Mouse (Mus musculus): ENCODE measurements around the gene Pdzk1. TPM values are rescaled to one million over a fixed set of nuclear protein-coding genes. Genes with fewer than 3 reads are reported as not detected.
A peak's percentile ranks its signal among the peaks of the same experiment; 100 is the strongest.

Pdzk1 gene
- polyA plus RNA-seq, 1 experiment from 2014 or later: 0.36 TPM

- WGBS: 42% methylated on average over 9 of the region's 9 CpGs
- H3K27ac ChIP-seq: peak overlapping the region; percentile 76
- ATAC-seq (replicated peaks): peak; percentile 72
- peak overlapping the region; percentile 99 for H3K4me3 ChIP-seq
- H3K4me2 ChIP-seq: peak overlapping the region; percentile 68
- peaks cover 11% of the 10 kb centered on the region; the same call in 1 of the 2 replicates for H3K27me3 ChIP-seq (replicated peaks)
- no peaks in the 10 kb centered on the region for H3K9me3 ChIP-seq
- peaks cover 11% of the 10 kb centered on the region for H3K4me1 ChIP-seq
- H3K36me3 ChIP-seq (replicated peaks): no peaks in the 10 kb centered on the region
- H3K9ac ChIP-seq: peak overlapping the region; percentile 98
Observed at GRCm38 (mm10) chr3:96905592-96905991, 76.5 kb downstream of the Pdzk1 start.

Other genes starting within 250 kb of the Pdzk1 start
- 35.7 and 36.9 TPM in 2 replicates for gene Polr3gl, start 235.1 kb upstream of the Pdzk1 start, polyA plus RNA-seq (2015; fragmentation: Nextera tagmentation; extraction: Ambion mirVana)
- 15.0 and 16.7 TPM in 2 replicates for gene Ankrd34a, start 232.6 kb upstream of the Pdzk1 start, polyA plus RNA-seq (2015; fragmentation: Nextera tagmentation; extraction: Ambion mirVana)
- gene Lix1l, start 228.1 kb upstream of the Pdzk1 start, polyA plus RNA-seq (2015; fragmentation: Nextera tagmentation; extraction: Ambion mirVana): 3.9 and 4.5 TPM in 2 replicates
- gene Rbm8a, start 199.4 kb upstream of the Pdzk1 start, polyA plus RNA-seq (2015; fragmentation: Nextera tagmentation; extraction: Ambion mirVana): 121 and 127 TPM in 2 replicates
- gene Pex11b, start 193.9 kb upstream of the Pdzk1 start, polyA plus RNA-seq (2015; fragmentation: Nextera tagmentation; extraction: Ambion mirVana): 58.7 and 58.8 TPM in 2 replicates
- 0.11 and 0.34 TPM in 2 replicates for gene Gm42957, start 193.8 kb upstream of the Pdzk1 start, polyA plus RNA-seq (2015; fragmentation: Nextera tagmentation; extraction: Ambion mirVana)
- 1.5 and 1.6 TPM in 2 replicates for gene Itga10, start 183.7 kb upstream of the Pdzk1 start, polyA plus RNA-seq (2015; fragmentation: Nextera tagmentation; extraction: Ambion mirVana)
- gene Ankrd35, start 159.2 kb upstream of the Pdzk1 start, polyA plus RNA-seq (2015; fragmentation: Nextera tagmentation; extraction: Ambion mirVana): 2.1 TPM in 2 replicates
- gene Pias3, start 132.9 kb upstream of the Pdzk1 start, polyA plus RNA-seq (2015; fragmentation: Nextera tagmentation; extraction: Ambion mirVana): 37.8 and 38.7 TPM in 2 replicates
- 13.5 and 15.4 TPM in 2 replicates for gene Nudt17, start 120.7 kb upstream of the Pdzk1 start, polyA plus RNA-seq (2015; fragmentation: Nextera tagmentation; extraction: Ambion mirVana)
- gene Polr3c, start 101.7 kb upstream of the Pdzk1 start, polyA plus RNA-seq (2015; fragmentation: Nextera tagmentation; extraction: Ambion mirVana): 33.7 and 33.8 TPM in 2 replicates
- 67.1 and 73.4 TPM in 2 replicates for gene Rnf115, start 101.6 kb upstream of the Pdzk1 start, polyA plus RNA-seq (2015; fragmentation: Nextera tagmentation; extraction: Ambion mirVana)
- gene Cd160, start 67 bp downstream of the Pdzk1 start, polyA plus RNA-seq (2015; fragmentation: Nextera tagmentation; extraction: Ambion mirVana): 0.19 and 0.22 TPM in 2 replicates
- gene Gja5, start 75.4 kb downstream of the Pdzk1 start, polyA plus RNA-seq (2015; fragmentation: Nextera tagmentation; extraction: Ambion mirVana): 3.1 and 4.7 TPM in 2 replicates
- gene Gpr89, start 76.1 kb downstream of the Pdzk1 start, polyA plus RNA-seq (2015; fragmentation: Nextera tagmentation; extraction: Ambion mirVana): 37.6 and 40.5 TPM in 2 replicates
- gene Gja8, start 96.7 kb downstream of the Pdzk1 start, polyA plus RNA-seq (2015; fragmentation: Nextera tagmentation; extraction: Ambion mirVana): 0.04 and 0.05 TPM in 2 replicates

Data from midbrain, embryonic 15.5 days (tissue).